Mouse (Mus musculus) erythroblast, embryonic 14.5 days (primary cell): ENCODE data around the gene Comp.

Source experiments
- GATA1 ChIP-seq: IDR thresholded peaks from 2 replicates; pipeline ENCODE4 v1.6.1; 2012; ENCODE audit warnings: low read length, inconsistent platforms, mixed read lengths
- TAL1 ChIP-seq: IDR thresholded peaks from 3 replicates; pipeline ENCODE4 v1.6.1; 2012; ENCODE audit warnings: low read length, inconsistent platforms, mixed read lengths

DNA sequence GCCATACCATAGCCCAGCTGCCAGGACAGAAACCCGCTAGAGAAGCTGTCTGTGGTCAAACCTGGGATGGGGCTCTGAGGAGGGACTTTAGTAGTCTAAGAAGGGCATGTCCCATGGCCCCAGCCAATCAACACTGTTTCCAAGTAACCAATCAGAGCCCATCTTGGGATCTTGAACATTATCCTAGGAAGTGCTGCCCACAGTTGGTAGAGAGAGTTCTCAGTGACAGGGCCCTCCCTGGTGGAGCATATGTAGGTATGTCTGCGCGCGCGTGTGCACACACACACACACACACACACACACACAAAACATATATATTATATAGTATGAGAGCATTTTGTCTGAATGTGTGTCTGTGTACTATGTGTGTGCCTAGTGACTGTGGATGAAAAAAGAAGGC is 19.7 kb downstream of the Comp start:
- TF ChIP-seq GATA1 (no peak), TAL1 (no peak)
